Mouse (Mus musculus): Measurements from ENCODE around the gene Myof.

Myof gene

GRCm38 (mm10) chr19:38042261-38042722, 1.1 kb downstream of the Myof start:
- DNase-seq (ENCODE audit: low spot score) = peak; percentile 38

GRCm38 (mm10) chr19:38038267-38038666, 5.1 kb downstream of the Myof start:
- DNase-seq (ENCODE audit: low spot score) = no peak

DNA sequence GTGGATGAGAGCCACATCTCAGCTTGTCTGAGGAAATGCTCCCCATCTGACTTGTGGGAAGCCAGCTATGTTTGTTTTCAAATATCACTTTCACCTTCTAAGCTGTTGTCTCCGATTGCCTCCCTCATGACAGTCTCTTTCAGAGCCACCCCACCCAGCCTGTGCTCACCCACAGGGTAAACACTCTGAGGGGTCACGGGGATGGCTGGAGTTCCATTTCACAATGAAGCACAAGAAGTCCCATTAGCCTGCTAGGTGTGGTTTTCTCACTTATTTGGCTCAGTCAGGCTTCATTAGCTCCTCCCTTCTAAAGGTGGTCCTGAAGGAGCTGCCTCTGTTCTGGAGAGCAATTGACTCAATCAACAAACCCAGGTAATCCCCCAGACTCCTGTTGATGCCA, 7.6 kb downstream of the Myof start:
- DNase-seq (ENCODE audit: low spot score) = no peak

- DNase-seq (ENCODE audit: low spot score) = no peak
Observed at GRCm38 (mm10) chr19:38034696-38035095, 8.7 kb downstream of the Myof start.

- no peak for DNase-seq (ENCODE audit: low spot score)
Observed at GRCm38 (mm10) chr19:38033735-38034057, 9.7 kb downstream of the Myof start.

DNA sequence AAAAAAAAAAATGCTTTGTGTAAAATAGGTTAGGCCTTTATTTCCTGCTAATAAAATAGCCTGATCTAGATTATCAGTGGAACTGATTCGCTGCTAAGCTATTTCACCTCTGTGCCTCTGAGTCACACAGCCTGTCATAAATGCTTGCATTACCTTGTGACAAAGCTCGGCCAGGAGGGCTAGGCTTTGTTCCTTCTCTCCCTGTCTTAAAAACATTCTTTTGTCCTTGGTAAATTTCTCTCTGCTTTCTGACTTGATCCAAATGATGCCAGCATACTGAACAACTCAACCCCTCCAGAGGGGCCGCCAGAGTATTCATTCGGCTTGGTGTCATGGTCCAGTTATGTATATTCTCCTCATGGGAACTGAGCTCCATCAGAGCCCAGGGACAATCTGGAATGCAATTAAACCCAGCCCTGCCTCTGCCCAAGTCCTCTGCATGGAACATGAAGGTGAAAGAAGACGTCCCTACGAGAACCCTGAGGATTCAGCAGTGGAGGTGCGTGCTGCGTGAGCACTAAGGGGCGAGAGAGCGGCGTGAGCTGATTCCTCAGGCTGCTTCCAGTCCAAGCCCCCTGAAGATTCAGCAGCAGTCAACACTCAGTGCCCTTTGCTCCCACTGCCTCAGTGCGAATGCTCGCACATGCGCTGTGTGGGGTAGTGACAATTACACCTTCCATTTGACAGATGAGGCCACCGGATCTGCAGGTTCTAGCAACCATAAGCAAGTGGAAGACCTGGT, 10.2 kb downstream of the Myof start:
- DNase-seq (ENCODE audit: low spot score) = no peak

DNA sequence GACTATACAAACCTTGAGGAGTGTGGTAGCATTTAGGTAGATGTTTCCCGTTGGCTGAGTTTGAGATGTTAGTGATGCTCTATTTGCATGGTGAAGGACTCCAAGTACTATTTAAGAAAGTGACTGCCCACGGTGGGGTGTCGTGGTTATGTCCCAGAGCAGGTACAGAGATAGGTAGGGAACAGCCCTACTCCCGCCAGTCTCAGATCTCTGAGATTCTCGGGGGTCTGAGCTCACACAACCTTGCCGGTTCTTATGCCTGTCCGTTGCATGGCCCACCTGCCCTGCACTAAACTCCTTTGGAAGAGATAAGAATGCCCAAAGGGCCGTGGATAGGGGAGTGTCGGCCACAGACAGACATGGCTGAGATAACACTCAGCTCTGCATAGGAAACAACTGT, 12.2 kb downstream of the Myof start:
- DNase-seq (ENCODE audit: low spot score) = no peak

GRCm38 (mm10) chr19:38030673-38031137, 12.7 kb downstream of the Myof start:
- DNase-seq (ENCODE audit: low spot score) = peak; percentile 51

DNA sequence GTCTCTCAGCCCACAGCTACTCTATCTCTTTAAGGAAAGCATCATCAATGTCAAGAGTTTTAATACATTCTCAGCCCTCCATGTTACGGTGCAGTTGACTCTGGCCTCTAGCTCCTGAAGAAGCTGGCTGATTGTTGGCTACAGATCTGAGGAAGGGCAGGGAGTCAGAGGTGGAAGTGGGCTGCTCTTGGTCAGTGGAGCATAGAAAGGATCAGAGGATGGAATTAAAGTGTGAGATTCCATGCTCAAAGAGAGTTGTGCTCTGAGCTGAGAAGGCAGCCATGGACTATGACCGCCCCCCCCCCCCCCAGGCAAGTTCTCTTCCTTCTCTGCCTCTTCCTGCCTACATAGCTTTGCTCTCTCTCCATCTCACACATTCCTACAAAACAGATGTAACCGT, 13.5 kb downstream of the Myof start:
- DNase-seq (ENCODE audit: low spot score) = no peak

DNA sequence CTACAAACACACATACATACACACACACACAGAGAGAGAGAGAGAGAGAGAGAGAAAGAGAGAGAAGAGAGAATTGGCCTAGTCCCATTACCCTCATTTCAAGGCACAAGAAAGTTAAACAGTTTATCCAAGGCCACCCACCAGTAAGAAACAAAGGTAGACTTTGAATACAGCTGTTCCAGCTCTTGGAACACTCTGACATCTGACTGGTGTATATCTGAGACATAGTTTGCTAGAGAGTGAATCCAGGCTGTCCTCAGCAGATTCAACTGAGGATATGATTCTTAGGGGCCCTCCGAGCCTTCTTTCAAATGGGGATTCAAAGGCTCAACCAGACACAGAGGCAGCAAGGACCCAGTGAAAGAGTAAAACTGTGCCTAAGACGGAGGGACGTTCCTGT, 14.1 kb downstream of the Myof start:
- no peak for DNase-seq (ENCODE audit: low spot score)

GRCm38 (mm10) chr19:38027881-38028521, 15.4 kb downstream of the Myof start:
- no peak for DNase-seq (ENCODE audit: low spot score)

- DNase-seq (ENCODE audit: low spot score) = no peak
Observed at GRCm38 (mm10) chr19:38027389-38027788, 16.0 kb downstream of the Myof start.

DNA sequence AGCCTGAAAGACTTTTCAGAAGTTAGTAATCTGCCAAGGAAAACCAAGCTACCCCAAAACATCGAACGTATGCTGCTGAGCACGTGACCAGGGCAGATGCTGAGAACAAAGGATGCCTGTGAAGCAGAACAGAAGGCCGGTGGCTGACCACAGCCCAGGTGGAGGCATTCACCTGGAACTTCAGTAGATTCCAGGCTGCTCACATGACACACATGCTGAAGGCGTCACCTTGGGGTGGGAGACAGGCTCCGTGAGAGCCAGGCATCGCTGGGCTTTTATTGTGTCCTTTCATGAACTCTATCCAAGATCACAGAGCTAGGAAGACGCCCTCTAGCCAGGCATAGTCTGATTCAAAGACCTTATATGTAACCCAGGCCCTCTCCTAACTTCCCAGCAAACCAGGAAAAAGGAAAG, 17.2 kb downstream of the Myof start:
- DNase-seq (ENCODE audit: low spot score) = no peak

DNA sequence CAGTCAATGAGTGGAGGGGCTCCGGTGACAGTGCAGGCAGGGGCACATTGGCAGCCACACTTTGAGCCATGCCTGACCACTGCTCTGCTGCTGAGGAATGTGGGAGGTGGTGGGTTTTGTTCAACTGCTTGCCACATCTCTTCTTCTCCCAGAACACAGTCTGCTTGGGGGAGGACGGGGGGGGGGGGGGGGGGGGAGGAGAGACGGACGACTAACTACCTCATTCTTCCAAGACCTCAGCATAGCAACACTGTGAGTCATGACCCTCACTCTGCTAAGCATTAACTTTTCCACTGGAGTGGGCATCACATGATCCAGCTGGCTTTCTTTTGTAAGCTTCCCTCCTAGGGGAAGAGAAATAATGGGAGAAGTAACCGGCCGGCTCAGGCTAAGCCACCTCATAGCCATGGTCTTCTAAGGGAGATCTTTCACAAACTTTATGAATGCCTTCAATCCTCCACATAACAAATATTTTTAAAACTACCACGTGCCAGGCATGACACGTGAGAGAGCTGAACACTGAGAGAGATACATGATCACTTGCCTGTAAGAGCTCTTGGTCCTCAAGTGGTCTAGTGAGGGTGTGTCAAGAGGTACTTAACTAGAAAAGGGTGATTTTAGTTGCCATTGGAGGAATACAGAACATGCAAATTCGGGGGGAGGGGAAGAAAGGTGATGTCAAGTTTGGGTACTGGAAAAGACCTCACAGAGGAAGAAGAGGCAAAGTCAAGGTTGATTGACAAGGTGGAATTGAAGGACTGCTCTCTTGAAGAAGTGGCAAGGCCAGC, 17.9 kb downstream of the Myof start:
- peak; percentile 39 for DNase-seq (ENCODE audit: low spot score)

DNA sequence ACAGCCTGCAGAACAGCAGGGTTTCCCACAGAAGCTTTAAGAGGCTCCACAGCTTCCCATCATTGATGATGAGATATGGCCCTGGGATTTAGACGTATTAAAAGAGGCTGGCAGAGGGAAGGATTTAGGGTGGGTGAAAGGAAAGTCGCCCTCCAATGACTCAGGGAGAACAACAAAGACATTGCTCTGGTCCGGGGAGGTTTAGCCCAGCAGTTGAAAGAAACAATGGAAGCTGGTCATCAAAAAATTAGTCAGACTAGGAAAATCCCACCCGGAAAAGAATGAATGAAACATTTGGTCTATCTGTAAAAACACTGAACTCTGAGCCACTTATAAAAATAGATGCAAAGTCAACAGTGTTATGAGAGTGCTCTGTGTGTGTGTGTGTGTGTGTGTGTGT, 19.8 kb downstream of the Myof start:
- no peak for DNase-seq (ENCODE audit: low spot score)

GRCm38 (mm10) chr19:38022710-38023109, 20.7 kb downstream of the Myof start:
- DNase-seq (ENCODE audit: low spot score) = no peak

DNA sequence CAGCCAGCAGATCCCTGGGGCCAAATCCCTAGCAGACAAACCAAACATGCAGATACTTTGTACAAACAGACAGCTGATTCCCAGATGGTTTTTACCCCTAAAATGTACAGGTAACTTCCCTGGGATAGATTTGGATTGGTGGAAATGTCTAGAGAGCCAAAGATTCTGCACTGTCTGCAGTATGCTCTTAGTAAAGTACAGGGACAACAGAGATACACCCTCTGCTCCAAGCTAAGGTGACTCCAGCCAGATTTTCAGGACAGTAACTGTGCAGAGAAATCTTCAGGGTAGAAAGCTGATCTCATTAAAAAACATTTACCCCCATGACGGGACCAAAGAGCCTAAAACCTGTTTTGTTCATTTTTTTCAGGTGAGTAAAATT, 27.5 kb downstream of the Myof start:
- no peak for DNase-seq (ENCODE audit: low spot score)

DNA sequence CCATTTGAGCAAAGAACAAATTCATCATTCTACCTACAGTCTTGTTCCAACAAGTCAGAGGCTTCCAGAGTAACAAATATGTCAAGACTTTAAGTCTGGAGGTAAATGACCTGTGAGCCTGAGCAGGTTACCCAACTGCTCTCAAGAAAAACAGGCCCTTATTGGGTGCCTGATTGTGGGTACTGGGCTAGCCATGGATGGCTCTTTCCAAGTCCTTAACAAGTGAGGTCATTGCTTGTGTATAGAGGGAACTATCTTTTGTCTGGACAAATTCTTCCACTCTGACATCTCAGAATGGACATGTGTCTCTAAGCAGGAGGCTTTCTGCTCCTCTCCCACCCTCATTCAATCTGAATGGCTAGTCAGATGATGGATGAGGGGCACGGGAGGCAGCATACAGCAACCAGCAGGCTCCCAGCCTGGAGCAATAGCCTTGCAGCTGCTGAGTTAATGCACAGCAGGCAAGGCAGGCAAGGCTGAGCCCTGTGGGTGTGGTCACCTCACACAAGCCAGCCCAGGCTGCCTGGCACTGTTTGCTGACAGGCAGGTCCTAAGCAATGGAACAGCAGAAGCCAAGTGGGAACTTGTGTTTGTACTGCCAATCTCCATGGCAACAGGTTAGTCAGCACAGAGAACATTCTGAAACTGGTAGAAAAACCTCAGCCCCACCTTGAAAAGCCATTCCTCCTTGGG, 28.1 kb downstream of the Myof start:
- peak; percentile 66 for DNase-seq (ENCODE audit: low spot score)

DNA sequence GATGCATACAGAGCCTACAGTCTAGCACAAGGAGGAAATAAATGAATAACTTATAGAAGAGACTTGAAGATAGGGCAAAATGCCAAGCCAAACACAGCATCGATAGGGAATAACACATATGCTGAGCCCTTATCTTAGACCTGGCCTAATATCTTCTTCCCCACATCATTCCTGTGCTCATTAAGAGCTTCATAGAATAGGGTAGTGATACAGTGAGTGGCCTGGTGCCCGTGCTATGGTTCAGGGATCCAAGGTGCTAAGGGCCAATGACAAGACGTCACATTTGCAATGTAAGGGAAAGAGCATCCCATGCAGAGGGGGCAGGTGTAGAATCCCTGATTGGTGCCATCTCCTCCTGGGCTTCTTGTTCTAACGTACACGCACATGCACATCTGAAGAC, 28.9 kb downstream of the Myof start:
- DNase-seq (ENCODE audit: low spot score) = no peak

GRCm38 (mm10) chr19:38011379-38011778, 32.0 kb downstream of the Myof start:
- DNase-seq (ENCODE audit: low spot score) = no peak

GRCm38 (mm10) chr19:38004809-38005380, 38.5 kb downstream of the Myof start:
- DNase-seq (ENCODE audit: low spot score) = no peak

All from urinary bladder, postnatal 25 days (tissue).